Mouse (Mus musculus) erythroblast, embryonic 14.5 days (primary cell): ENCODE results near the gene Cacnb1. TPM values are rescaled to one million over a fixed set of nuclear protein-coding genes. Genes with fewer than 3 reads are reported as not detected.

ENCODE experiments used
- H3K27me3 ChIP-seq: 2 replicates; pipeline ENCODE4 v1.6.1; 2012; ENCODE audit warnings: inconsistent platforms; ENCODE audit not compliant: control insufficient read depth
- H3K36me3 ChIP-seq: 2 replicates; pipeline ENCODE4 v1.6.1; 2012; ENCODE audit warnings: mild to moderate bottlenecking, inconsistent platforms; ENCODE audit not compliant: control insufficient read depth
- H3K4me1 ChIP-seq: 2 replicates; pipeline ENCODE4 v1.6.1; 2012; ENCODE audit warnings: inconsistent platforms; ENCODE audit not compliant: control insufficient read depth
- H3K4me3 ChIP-seq: replicated peaks from 2 replicates; pipeline ENCODE3; 2012; ENCODE audit warnings: moderate library complexity, mild to moderate bottlenecking, inconsistent platforms
- H3K9me3 ChIP-seq: 2 replicates; pipeline ENCODE4 v1.6.1; 2012; ENCODE audit warnings: low read length, inconsistent platforms, mixed read lengths; ENCODE audit not compliant: control insufficient read depth
- GATA1 ChIP-seq: IDR thresholded peaks from 2 replicates; pipeline ENCODE4 v1.6.1; 2012; ENCODE audit warnings: low read length, inconsistent platforms, mixed read lengths
- TAL1 ChIP-seq: IDR thresholded peaks from 3 replicates; pipeline ENCODE4 v1.6.1; 2012; ENCODE audit warnings: low read length, inconsistent platforms, mixed read lengths
- polyA plus RNA-seq: library from polyadenylated mRNA; stranded (reverse); fragments of >175 nt; gene quantifications from 2 replicates; pipeline ENCODE4 v1.2.3, GENCODE M21; 2012

Gene Cacnb1
- polyA plus RNA-seq, 1 experiment: 0.03 TPM

- Histone ChIP-seq H3K4me3 (no peak overlapping the region), H3K27me3 (no peaks in the 10 kb centered on the region), H3K4me1 (peaks cover 7% of the 10 kb centered on the region; the same call in 1 of the 2 replicates), H3K9me3 (no peaks in the 10 kb centered on the region), H3K36me3 (no peaks in the 10 kb centered on the region)
- TF ChIP-seq GATA1: no peak
- TF ChIP-seq TAL1: no peak
Observed at GRCm38 (mm10) chr11:97956905-97957560, 65.8 kb downstream of the Cacnb1 start.

DNA sequence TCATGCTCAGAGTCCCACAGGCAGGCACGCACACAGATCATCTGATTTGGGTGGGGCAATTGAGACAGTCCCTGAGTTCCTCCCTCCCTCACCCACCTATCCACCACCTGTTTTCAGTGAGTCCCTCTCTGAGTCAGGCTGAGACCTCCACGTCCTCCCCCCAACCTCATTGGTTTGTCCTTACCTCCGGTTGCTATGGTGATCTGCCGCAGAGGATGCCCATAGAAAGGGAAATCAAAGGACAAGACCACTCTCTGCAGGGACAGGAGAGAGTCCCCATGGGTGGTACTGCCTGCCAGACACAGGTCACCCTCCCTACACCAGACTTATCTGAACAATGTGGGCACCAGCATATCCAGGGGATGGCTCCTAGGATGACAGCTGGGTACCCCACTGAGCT is 66.9 kb downstream of the Cacnb1 start:
- no peak overlapping the region for H3K4me3 ChIP-seq
- H3K9me3 ChIP-seq: no peaks in the 10 kb centered on the region
- TF ChIP-seq TAL1 (no peak), GATA1 (no peak)
- peaks cover 7% of the 10 kb centered on the region; the same call in 1 of the 2 replicates for H3K4me1 ChIP-seq
- H3K36me3 ChIP-seq: no peaks in the 10 kb centered on the region
- H3K27me3 ChIP-seq: no peaks in the 10 kb centered on the region

- no peak for TF ChIP-seq TAL1
- no peak for TF ChIP-seq GATA1
- no peaks in the 10 kb centered on the region for H3K36me3 ChIP-seq
- no peaks in the 10 kb centered on the region for H3K9me3 ChIP-seq
- H3K4me3 ChIP-seq: no peak overlapping the region
- H3K4me1 ChIP-seq: peaks cover 7% of the 10 kb centered on the region
- H3K27me3 ChIP-seq: no peaks in the 10 kb centered on the region
Observed at GRCm38 (mm10) chr11:97955146-97955902, 67.5 kb downstream of the Cacnb1 start.

GRCm38 (mm10) chr11:97954469-97955141 is 68.2 kb downstream of the Cacnb1 start:
- H3K9me3 ChIP-seq: no peaks in the 10 kb centered on the region
- H3K27me3 ChIP-seq: no peaks in the 10 kb centered on the region
- no peaks in the 10 kb centered on the region for H3K36me3 ChIP-seq
- peaks cover 13% of the 10 kb centered on the region for H3K4me1 ChIP-seq
- no peak overlapping the region for H3K4me3 ChIP-seq
- TF ChIP-seq TAL1 (no peak), GATA1 (no peak)

DNA sequence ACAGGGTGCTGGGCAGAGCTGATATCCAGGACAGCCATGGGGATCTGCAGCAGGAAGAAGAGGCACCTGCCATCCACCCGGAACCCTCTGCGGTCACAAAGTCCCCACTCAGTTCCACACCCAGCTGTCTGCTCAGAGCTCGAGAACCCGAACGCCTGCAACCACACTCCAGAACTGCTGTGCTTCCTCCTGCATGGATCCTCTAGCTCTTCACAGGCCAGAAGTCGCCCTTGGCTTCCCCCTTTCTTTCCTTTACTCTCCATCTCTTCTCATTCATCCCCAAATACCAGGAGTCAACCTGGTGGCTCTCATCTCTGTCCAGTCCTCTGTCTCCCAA is 68.9 kb downstream of the Cacnb1 start:
- H3K4me3 ChIP-seq: no peak overlapping the region
- H3K9me3 ChIP-seq: no peaks in the 10 kb centered on the region
- no peaks in the 10 kb centered on the region for H3K27me3 ChIP-seq
- H3K36me3 ChIP-seq: no peaks in the 10 kb centered on the region
- no peak for TF ChIP-seq TAL1
- H3K4me1 ChIP-seq: peaks cover 18% of the 10 kb centered on the region

DNA sequence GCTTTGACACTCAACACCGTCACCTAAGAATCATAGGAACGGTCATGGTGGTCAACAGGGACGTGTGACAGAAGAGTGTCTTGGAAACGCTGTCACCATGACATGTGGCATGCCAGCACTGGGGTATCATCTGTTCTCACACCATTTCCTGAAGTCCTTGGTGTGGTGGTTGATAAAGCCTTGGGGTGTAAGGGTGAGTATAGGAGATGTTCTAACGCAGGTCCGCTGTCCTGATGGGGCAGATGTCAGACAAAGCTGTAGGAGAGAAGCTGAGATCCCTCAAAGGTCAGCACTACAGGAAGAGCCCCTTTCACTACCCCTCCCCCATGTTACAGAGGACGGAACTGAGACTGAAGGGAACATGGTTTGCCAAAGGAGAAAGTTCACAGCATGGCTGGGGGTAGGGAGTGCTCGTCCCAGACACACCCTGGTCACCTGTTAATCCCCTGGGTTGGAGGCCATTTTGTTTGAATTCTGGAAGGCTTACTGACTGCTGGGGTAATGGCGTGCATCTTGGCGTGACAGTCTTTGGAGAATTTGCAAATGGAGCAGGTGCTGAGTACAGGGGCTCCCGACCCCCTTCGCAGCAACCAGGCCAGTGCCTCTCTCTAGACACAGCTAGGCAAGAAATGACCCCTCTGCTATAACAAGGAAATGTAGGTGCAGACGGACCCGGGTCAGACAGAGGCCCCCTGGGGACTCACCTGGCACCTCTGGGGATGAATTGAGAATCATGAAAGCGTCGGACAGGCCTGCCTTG is 69.5 kb downstream of the Cacnb1 start:
- Histone ChIP-seq H3K9me3 (no peaks in the 10 kb centered on the region), H3K4me1 (peaks cover 21% of the 10 kb centered on the region), H3K36me3 (no peaks in the 10 kb centered on the region), H3K27me3 (no peaks in the 10 kb centered on the region), H3K4me3 (no peak overlapping the region)
- TF ChIP-seq TAL1: no peak
- no peak for TF ChIP-seq GATA1

GRCm38 (mm10) chr11:97952367-97953006 is 70.3 kb downstream of the Cacnb1 start:
- H3K4me1 ChIP-seq: peaks cover 21% of the 10 kb centered on the region
- TF ChIP-seq GATA1 (no peak), TAL1 (no peak)
- H3K36me3 ChIP-seq: no peaks in the 10 kb centered on the region
- no peak overlapping the region for H3K4me3 ChIP-seq
- H3K9me3 ChIP-seq: no peaks in the 10 kb centered on the region
- H3K27me3 ChIP-seq: no peaks in the 10 kb centered on the region

Other genes with a start within 250 kb of the Cacnb1 start
- not detected in 2 replicates for gene 1700001P01Rik, start 247.1 kb downstream of the Cacnb1 start, polyA plus RNA-seq
- 22.6 and 32.2 TPM in 2 replicates for gene Rpl23, start 240.6 kb downstream of the Cacnb1 start, polyA plus RNA-seq
- 0.41 and 0.56 TPM in 2 replicates for gene Lasp1, start 224.0 kb downstream of the Cacnb1 start, polyA plus RNA-seq
- gene B230217C12Rik, start 182.3 kb downstream of the Cacnb1 start, polyA plus RNA-seq: not detected in 2 replicates
- gene Fbxo47, start 138.9 kb downstream of the Cacnb1 start, polyA plus RNA-seq: not detected in 2 replicates
- gene Plxdc1, start 36.6 kb downstream of the Cacnb1 start, polyA plus RNA-seq: 0.02 TPM in 2 replicates
- not detected in 2 replicates for gene Arl5c, start 26.9 kb downstream of the Cacnb1 start, polyA plus RNA-seq
- gene Rpl19, start 3.7 kb upstream of the Cacnb1 start, polyA plus RNA-seq: 204 and 241 TPM in 2 replicates
- not detected in 2 replicates for gene Stac2, start 30.4 kb upstream of the Cacnb1 start, polyA plus RNA-seq
- 0.25 and 0.28 TPM in 2 replicates for gene Fbxl20, start 127.4 kb upstream of the Cacnb1 start, polyA plus RNA-seq
- 1.0 and 1.1 TPM in 2 replicates for gene Med1, start 170.3 kb upstream of the Cacnb1 start, polyA plus RNA-seq
- gene Cdk12, start 180.0 kb upstream of the Cacnb1 start, polyA plus RNA-seq: 1.6 and 1.8 TPM in 2 replicates